Mouse (Mus musculus) C2C12 (cell line): ENCODE measurements at regions not wholly inside any gene's neighbourhood (a gene's known extent, or its start where the extent isn't known, plus 50 kb on each side); places are given as distances from the start of the nearest gene placed in this dataset.

Experiments used
- H3K27me3 ChIP-seq: one replicate; pipeline ENCODE4 v1.6.1; 2011; ENCODE audit not compliant: control insufficient read depth, insufficient read depth, insufficient read length
- H3K36me3 ChIP-seq: one replicate; pipeline ENCODE4 v1.6.1; 2011; ENCODE audit not compliant: control insufficient read depth, insufficient read depth
- H3K4me3 ChIP-seq: one replicate; pipeline ENCODE4 v1.5.1; 2011; ENCODE audit warnings: mild to moderate bottlenecking, control low read depth; ENCODE audit not compliant: poor library complexity, insufficient read depth, severe bottlenecking
- H3K79me2 ChIP-seq: one replicate; pipeline ENCODE4 v1.6.1; 2011; ENCODE audit not compliant: control insufficient read depth, insufficient read depth
- H3K79me3 ChIP-seq: one replicate; pipeline ENCODE4 v1.6.1; 2011; ENCODE audit warnings: low read depth, control low read depth
- H3ac ChIP-seq: one replicate; pipeline ENCODE3; 2011; ENCODE audit warnings: low read depth; ENCODE audit not compliant: control insufficient read depth, insufficient read length
- CEBPB ChIP-seq: IDR thresholded peaks from one replicate; pipeline ENCODE4 v1.6.1; 2011; ENCODE audit warnings: low read depth, mild to moderate bottlenecking, control low read depth, moderate library complexity
- CTCF ChIP-seq: IDR thresholded peaks from one replicate; pipeline ENCODE4 v1.5.1; 2011; ENCODE audit not compliant: control insufficient read depth, insufficient read depth, insufficient read length
- FOSL1 ChIP-seq: IDR thresholded peaks from one replicate; pipeline ENCODE4 v1.8.0; 2011; ENCODE audit warnings: mild to moderate bottlenecking, low read length; ENCODE audit not compliant: poor library complexity, insufficient read depth, severe bottlenecking
- MAX ChIP-seq: IDR thresholded peaks from one replicate; pipeline ENCODE4 v1.6.1; 2011; ENCODE audit warnings: mild to moderate bottlenecking, control low read depth
- MYOD1 ChIP-seq: IDR thresholded peaks from one replicate; pipeline ENCODE4 v1.6.1; 2011; ENCODE audit warnings: low read depth; ENCODE audit not compliant: control insufficient read depth, insufficient read length
- MYOG ChIP-seq: IDR thresholded peaks from one replicate; pipeline ENCODE4 v1.6.1; 2011; ENCODE audit not compliant: control insufficient read depth, insufficient read length; ENCODE audit errors: extremely low read depth
- USF1 ChIP-seq: IDR thresholded peaks from one replicate; pipeline ENCODE4 v1.6.1; 2011; ENCODE audit warnings: low read depth, mild to moderate bottlenecking, control low read depth, moderate library complexity

DNA sequence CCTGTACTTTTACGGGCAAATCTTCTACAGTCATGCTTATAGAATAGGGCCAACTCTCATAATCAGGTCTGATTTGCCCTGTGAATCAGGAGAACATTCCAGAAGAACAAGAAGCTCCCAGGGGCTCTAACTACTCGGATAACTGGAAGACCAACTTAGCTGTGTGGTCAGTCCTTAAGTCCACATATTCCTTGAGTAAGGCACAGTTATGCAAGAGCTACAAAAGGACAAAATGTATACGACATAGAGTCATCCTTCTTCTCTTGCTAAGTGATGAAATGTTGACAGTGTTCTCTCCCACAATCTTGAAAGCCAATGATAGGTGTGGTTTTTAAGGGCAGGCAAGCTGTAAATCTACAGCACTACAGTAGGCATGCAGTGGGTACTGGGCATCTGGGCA is 310.7 kb upstream of the Pitrm1 start:
- no peaks in the 10 kb centered on the region for H3K79me2 ChIP-seq
- no peaks in the 10 kb centered on the region for H3K36me3 ChIP-seq
- no peaks in the 10 kb centered on the region for H3K79me3 ChIP-seq
- H3ac ChIP-seq = no peak overlapping the region
- no peaks in the 10 kb centered on the region for H3K27me3 ChIP-seq
- TF ChIP-seq MYOG (no peak), CEBPB (peak; percentile 58), FOSL1 (no peak), MAX (no peak)
- no peak overlapping the region for H3K4me3 ChIP-seq

DNA sequence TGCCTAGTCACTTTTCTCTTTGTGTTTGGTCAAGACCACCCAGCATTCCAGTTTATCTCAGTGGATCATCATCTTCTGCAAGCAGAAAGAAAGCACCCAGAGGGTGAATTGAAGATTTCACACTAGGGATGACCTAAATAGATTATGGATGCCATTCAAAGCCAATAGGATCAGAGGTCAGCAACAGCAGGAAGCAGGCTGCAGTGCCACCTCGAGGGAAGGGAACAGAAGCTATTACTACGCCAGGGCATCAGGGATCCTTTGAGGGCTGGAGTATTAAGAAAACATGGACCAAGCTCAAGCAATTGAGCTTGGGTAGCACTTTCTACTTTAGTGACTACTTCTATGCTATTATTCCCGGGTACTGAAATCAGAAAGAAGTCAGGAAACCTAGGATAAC is 307.1 kb upstream of the Pitrm1 start:
- Histone ChIP-seq H3ac (no peak overlapping the region), H3K79me2 (no peaks in the 10 kb centered on the region), H3K36me3 (no peaks in the 10 kb centered on the region)

DNA sequence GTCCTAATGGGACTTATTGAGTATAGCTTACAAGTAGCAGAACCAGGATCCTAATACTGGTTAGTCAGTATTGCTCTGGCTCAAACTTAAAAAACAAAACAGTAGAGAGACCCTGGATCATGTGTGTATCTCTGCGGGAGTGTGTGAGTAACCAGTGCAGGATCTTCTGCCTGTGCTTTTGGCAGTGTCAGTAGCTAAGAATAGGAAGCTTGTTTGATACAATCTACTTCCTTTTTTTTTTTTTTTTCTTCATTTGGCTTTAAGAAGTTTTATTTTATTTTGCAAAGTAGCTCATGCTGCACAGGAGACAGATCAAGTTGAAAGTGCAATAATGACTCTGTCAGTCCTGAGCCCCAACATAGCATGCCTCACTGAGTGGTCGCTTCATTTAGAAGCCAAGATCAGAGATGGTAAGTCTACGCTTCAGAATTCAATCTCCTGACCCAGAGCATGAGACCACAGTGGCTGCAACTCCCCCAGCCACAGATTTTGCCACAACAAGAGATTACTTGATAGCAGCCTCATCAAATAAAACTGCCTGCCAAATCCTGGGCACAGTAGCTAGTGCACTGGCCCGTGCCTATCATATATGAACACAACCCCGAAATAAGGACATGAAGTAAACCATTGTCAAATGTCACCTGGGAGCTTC is 306.4 kb upstream of the Pitrm1 start:
- Histone ChIP-seq H3K79me3 (no peaks in the 10 kb centered on the region), H3K27me3 (no peaks in the 10 kb centered on the region), H3K79me2 (no peaks in the 10 kb centered on the region), H3ac (no peak overlapping the region), H3K36me3 (no peaks in the 10 kb centered on the region), H3K4me3 (no peak overlapping the region)
- no peak for TF ChIP-seq MYOD1
- no peak for TF ChIP-seq CTCF
- no peak for TF ChIP-seq CEBPB
- TF ChIP-seq USF1 = no peak
- no peak for TF ChIP-seq FOSL1
- no peak for TF ChIP-seq MYOG
- TF ChIP-seq MAX = no peak

More for the DNA sequence above, 307.1 kb upstream of the Pitrm1 start:
- Histone ChIP-seq H3K27me3 (no peaks in the 10 kb centered on the region), H3K79me3 (no peaks in the 10 kb centered on the region), H3K4me3 (no peak overlapping the region)
- TF ChIP-seq FOSL1 (no peak), MYOD1 (no peak), CEBPB (no peak), USF1 (no peak), CTCF (no peak), MAX (no peak), MYOG (no peak)

DNA sequence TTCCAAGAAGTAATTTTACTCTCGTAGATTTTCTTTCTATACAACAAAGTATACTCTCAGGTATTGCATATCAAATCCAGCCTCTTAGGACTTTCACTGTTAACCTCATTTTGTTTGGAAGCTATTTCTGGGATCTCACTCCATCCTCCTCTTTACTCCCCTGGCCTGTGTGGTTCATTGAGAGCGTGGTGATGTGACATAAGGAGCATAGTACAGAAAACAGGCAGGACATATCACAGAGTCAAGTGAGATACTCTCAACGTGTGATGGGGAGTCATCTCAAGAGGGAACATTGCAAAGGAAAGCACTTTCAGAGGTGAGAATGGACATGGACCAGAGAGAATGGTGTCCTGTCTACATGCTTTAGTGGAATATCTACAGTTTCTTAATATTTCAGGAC is 297.8 kb upstream of the Pitrm1 start:
- no peaks in the 10 kb centered on the region for H3K79me2 ChIP-seq
- TF ChIP-seq FOSL1 (no peak), MYOG (no peak), CTCF (no peak), CEBPB (no peak), USF1 (no peak), MAX (no peak)

DNA sequence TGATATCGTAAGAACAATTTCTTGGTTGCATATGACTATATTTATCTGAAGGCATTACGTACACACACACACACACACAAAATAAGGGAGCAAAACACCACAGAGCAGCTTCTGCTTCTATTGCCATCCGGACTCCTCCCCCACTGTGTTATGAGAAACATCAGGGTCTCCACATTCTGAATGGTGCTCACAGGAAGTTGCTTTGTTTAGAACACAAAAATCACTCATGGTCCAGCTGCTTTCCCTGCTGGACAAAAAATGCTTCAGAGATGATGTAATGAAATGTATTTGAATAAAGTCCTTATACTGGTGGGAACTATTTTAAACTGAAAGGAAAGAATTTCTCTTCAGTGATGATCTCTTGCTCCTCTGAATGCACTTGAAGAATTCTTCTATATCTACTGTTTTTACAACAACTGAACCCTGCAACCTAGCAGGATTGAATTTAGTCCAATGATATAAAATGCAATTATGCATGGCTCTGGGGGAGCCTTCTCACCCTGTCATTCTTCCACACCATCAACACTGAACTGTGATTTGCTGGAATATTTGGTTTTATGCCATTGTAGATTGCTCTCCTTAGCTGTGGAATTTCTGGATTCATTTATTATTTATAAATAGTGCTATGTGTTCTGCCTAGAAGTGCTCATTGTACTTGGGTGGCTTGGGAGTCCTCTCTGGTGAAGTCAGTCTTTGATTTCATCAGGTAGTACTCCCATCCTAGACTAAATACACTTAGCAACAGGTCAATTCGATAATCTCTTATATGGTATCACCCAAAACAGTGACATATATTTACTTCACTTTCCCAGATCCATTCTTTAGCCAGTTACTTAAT is 296.7 kb upstream of the Pitrm1 start:
- no peak overlapping the region for H3K4me3 ChIP-seq
- H3K79me3 ChIP-seq = no peaks in the 10 kb centered on the region
- no peaks in the 10 kb centered on the region for H3K79me2 ChIP-seq
- no peak for TF ChIP-seq CTCF
- no peak for TF ChIP-seq USF1
- no peak for TF ChIP-seq MYOG
- TF ChIP-seq MYOD1 = no peak
- TF ChIP-seq CEBPB = no peak
- H3ac ChIP-seq = no peak overlapping the region
- H3K27me3 ChIP-seq = no peaks in the 10 kb centered on the region
- no peaks in the 10 kb centered on the region for H3K36me3 ChIP-seq

More for the DNA sequence above, 297.8 kb upstream of the Pitrm1 start:
- Histone ChIP-seq H3K4me3 (no peak overlapping the region), H3K36me3 (no peaks in the 10 kb centered on the region), H3K27me3 (no peaks in the 10 kb centered on the region), H3ac (no peak overlapping the region), H3K79me3 (no peaks in the 10 kb centered on the region)

DNA sequence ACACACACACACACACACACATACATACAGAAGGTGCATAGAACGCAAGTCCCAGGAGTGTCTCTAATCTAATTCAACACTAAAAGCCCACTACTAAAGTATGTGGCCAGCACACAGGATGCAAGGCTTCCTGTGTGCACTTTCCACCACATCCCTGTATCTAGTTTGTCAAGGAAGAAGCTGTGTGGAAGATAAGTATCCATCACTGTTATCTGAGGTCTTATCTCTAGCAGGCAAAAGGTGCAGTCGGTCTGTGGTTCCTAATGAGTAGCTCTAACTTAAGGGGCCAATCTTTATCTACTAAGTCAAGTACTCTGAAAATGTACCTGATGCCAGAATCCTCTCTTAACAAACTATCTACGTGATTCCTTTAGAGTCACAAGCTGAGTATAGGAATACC is 295.8 kb upstream of the Pitrm1 start:
- H3K36me3 ChIP-seq = no peaks in the 10 kb centered on the region
- H3K27me3 ChIP-seq = no peaks in the 10 kb centered on the region
- H3K4me3 ChIP-seq = no peak overlapping the region
- no peaks in the 10 kb centered on the region for H3K79me2 ChIP-seq
- no peaks in the 10 kb centered on the region for H3K79me3 ChIP-seq
- no peak overlapping the region for H3ac ChIP-seq
- TF ChIP-seq MYOG = no peak
- no peak for TF ChIP-seq CEBPB
- no peak for TF ChIP-seq CTCF
- TF ChIP-seq MAX = no peak
- TF ChIP-seq FOSL1 = no peak
- TF ChIP-seq MYOD1 = no peak
- no peak for TF ChIP-seq USF1
